Mouse (Mus musculus) ES-E14 (cell line): ENCODE data around the gene Nhsl1. TPM values are rescaled to one million over a fixed set of nuclear protein-coding genes. Genes with fewer than 3 reads are reported as not detected.

ENCODE experiments used
- DNase-seq: peaks from one replicate; pipeline ENCODE4 v3.0.0-alpha.2; 2013; ENCODE audit warnings: low read depth, low spot score
- H3K27ac ChIP-seq: 2 replicates; pipeline ENCODE4 v1.5.1; 2012; ENCODE audit warnings: low read depth, mild to moderate bottlenecking, low read length, moderate library complexity, mixed read lengths; ENCODE audit not compliant: poor library complexity, insufficient read depth, severe bottlenecking
- H3K36me3 ChIP-seq: 2 replicates; pipeline ENCODE4 v1.6.1; 2012; ENCODE audit warnings: mild to moderate bottlenecking, low read length, moderate library complexity, mixed read lengths; ENCODE audit not compliant: control insufficient read depth, poor library complexity, insufficient read depth, severe bottlenecking
- H3K4me1 ChIP-seq, 2 experiments: fragments of 150-350 bp in 1 of 2; sonication (generic) in 1 of 2; 2 replicates each; pipeline ENCODE4 v1.6.1; 2012; ENCODE audit warnings: low read length in 2 of 2, mild to moderate bottlenecking in 1 of 2, mixed read lengths in 1 of 2; ENCODE audit not compliant: control insufficient read depth in 2 of 2, insufficient read depth in 2 of 2, poor library complexity in 1 of 2
- H3K4me3 ChIP-seq, 2 experiments: fragments of 150-350 bp in 1 of 2; sonication (generic) in 1 of 2; 2 replicates each; pipeline ENCODE4 v1.5.1; 2012; ENCODE audit warnings: low read length in 2 of 2, low read depth in 1 of 2, mild to moderate bottlenecking in 1 of 2, mixed read lengths in 1 of 2; ENCODE audit not compliant: insufficient read depth in 1 of 2, poor library complexity in 1 of 2, severe bottlenecking in 1 of 2
- H3K9ac ChIP-seq: 2 replicates; pipeline ENCODE4 v1.6.1; 2012; ENCODE audit warnings: low read depth, mild to moderate bottlenecking, low read length, mixed read lengths; ENCODE audit not compliant: poor library complexity, insufficient read depth, severe bottlenecking
- H3K9me3 ChIP-seq: fragments of 150-350 bp; sonication (generic); 2 replicates; pipeline ENCODE4 v1.6.1; 2012; ENCODE audit warnings: low read depth, mild to moderate bottlenecking, low read length; ENCODE audit not compliant: control insufficient read depth, insufficient read depth
- CHD2 ChIP-seq: IDR thresholded peaks from 2 replicates; pipeline ENCODE4 v1.6.1; 2014; ENCODE audit warnings: mild to moderate bottlenecking, low read depth, low read length, inconsistent platforms
- MAFK ChIP-seq: IDR thresholded peaks from 2 replicates; pipeline ENCODE4 v1.6.1; 2014; ENCODE audit warnings: mild to moderate bottlenecking, low read depth, low read length, inconsistent platforms; ENCODE audit not compliant: insufficient read depth
- ZC3H11A ChIP-seq: IDR thresholded peaks from 2 replicates; pipeline ENCODE4 v1.6.1; 2012; ENCODE audit warnings: low read depth, mild to moderate bottlenecking, inconsistent platforms, low read length, borderline replicate concordance
- in situ Hi-C, 2 experiments: fragments of 600-800 bp; cut with MboI; formaldehyde crosslinking; loops; one replicate each; pipeline ENCODE4 v1.15.1; 2025; ENCODE audit warnings: low sequenced_read_pairs in 2 of 2, inconsistent platforms in 1 of 2; ENCODE audit not compliant: unreplicated experiment in 2 of 2
- total RNA-seq: library from RNA; depleted of rRNA; stranded (reverse); fragments of 300-350 nt; gene quantifications from 2 replicates; pipeline ENCODE4 v1.2.3, GENCODE M21; 2012; rRNA removed

Nhsl1 gene
- total RNA-seq, 1 experiment, result 7.7 TPM

DNA sequence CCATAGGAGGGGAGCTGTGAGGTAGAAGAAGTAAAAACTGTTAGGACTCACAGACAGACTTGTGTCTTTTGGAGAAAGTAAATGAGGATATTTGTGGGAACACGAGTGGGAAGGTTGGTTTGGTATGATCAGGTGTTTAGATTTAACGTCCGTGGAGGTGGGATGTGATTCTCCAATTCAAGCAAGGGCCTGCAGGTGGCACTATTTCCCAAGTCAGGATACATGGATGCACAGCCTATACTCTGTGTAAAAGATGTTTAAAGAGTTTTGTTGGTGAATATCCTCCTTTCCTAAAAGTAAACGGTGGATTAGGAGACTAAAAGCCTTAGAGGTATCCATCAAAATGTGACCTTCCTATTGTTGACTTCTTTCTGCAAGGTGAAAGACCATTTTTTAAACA, 244.2 kb downstream of the Nhsl1 start:
- Histone ChIP-seq H3K4me3 (no peak overlapping the region), H3K27ac (no peak overlapping the region), H3K9me3 (no peaks in the 10 kb centered on the region), H3K36me3 (no peaks in the 10 kb centered on the region), H3K9ac (no peak overlapping the region), H3K4me1 (peaks cover 0 to 4% of the 10 kb centered on the region in 2 experiments; a peak in 1 of 4 replicates)
- in situ Hi-C loops, result no loop called here
- peak; percentile 44; the same call in 1 of the 2 replicates for TF ChIP-seq ZC3H11A
- TF ChIP-seq MAFK, result no peak
- DNase-seq, result peak; percentile 44

DNA sequence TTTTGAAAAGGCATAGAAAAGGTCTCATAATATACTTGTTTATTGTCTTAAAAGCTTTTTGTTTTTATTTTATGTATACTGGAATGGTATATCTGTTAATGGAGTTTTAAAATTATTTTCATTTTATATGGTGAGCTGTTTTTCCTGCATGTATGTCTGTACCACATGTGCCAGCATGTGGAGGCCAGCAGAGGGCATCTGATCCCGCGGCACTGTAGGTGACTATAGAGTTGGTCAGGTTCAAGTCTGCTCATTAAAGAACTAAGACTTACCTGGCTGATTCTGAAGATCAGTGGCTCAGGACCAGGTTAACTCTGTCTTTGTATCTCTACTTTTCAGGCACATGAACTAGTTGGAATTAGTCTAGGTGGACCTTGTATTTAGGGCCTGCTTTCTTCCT, 253.8 kb downstream of the Nhsl1 start:
- Histone ChIP-seq H3K9ac (no peak overlapping the region), H3K4me1 (no peaks in the 10 kb centered on the region; a peak in 1 of 4 replicates), H3K4me3 (no peak overlapping the region), H3K27ac (no peak overlapping the region), H3K36me3 (no peaks in the 10 kb centered on the region), H3K9me3 (no peaks in the 10 kb centered on the region)
- in situ Hi-C loops, result loop anchor here in 1 of 2 experiments (10.0 kb wide), 1 partner anchor 332 kb away; no protein-coding TSS in a partner anchor
- TF ChIP-seq ZC3H11A, result peak; percentile 31; the same call in 1 of the 2 replicates
- no peak for TF ChIP-seq CHD2
- no peak for DNase-seq

Other genes with a start within 250 kb of the Nhsl1 start
- gene Ect2l, start 108.1 kb upstream of the Nhsl1 start, total RNA-seq, result not detected in 2 replicates
- 6.6 and 8.8 TPM in 2 replicates for gene Ccdc28a, start 84.0 kb upstream of the Nhsl1 start, total RNA-seq
- 2.0 and 5.3 TPM in 2 replicates for gene Hebp2, start 227.1 kb downstream of the Nhsl1 start, total RNA-seq